Mouse (Mus musculus) spleen, adult 2 months (tissue): ENCODE results near the gene Kndc1. TPM values are rescaled to one million over a fixed set of nuclear protein-coding genes. Genes with fewer than 3 reads are reported as not detected.

Experiments used
- DNase-seq, 2 experiments: peaks; one replicate each; pipeline versions ENCODE4 v3.0.0 to v3.0.0-alpha.2; 2012 to 2021; ENCODE audit warnings: low spot score in 2 of 2, low read depth in 1 of 2
- H3K27ac ChIP-seq: fragments of 200-500 bp; 2 replicates; pipeline ENCODE4 v1.5.1; 2012; ENCODE audit warnings: low read length, inconsistent platforms; ENCODE audit not compliant: insufficient read depth
- H3K27me3 ChIP-seq: fragments of 200-500 bp; 2 replicates; pipeline ENCODE4 v1.6.1; 2012; ENCODE audit warnings: mild to moderate bottlenecking, moderate library complexity, low read length, inconsistent platforms; ENCODE audit not compliant: control insufficient read depth, insufficient read depth
- H3K36me3 ChIP-seq: fragments of 200-500 bp; 2 replicates; pipeline ENCODE4 v1.6.1; 2012; ENCODE audit warnings: mild to moderate bottlenecking, low read length, inconsistent platforms; ENCODE audit not compliant: control insufficient read depth, insufficient read depth
- H3K4me1 ChIP-seq: fragments of 200-500 bp; 2 replicates; pipeline ENCODE4 v1.6.1; 2011; ENCODE audit warnings: inconsistent platforms; ENCODE audit not compliant: control insufficient read depth, insufficient read depth, insufficient read length
- H3K4me3 ChIP-seq: fragments of 200-500 bp; 2 replicates; pipeline ENCODE4 v1.5.1; 2011; ENCODE audit warnings: mild to moderate bottlenecking, inconsistent platforms; ENCODE audit not compliant: insufficient read depth, insufficient read length; ENCODE audit errors: extremely low read depth
- CTCF ChIP-seq: fragments of 200-500 bp; IDR thresholded peaks from 2 replicates; pipeline ENCODE4 v1.5.1; 2011; ENCODE audit warnings: mild to moderate bottlenecking, inconsistent platforms; ENCODE audit not compliant: insufficient read depth, insufficient read length, insufficient replicate concordance; ENCODE audit errors: extremely low read depth
- POLR2A ChIP-seq: fragments of 200-500 bp; IDR thresholded peaks from 2 replicates; pipeline ENCODE4 v1.6.1; 2011; ENCODE audit warnings: low read depth, low read length, inconsistent platforms
- WGBS: fragments of 180-500 bp; shearing (Covaris S2); methylation state at CpG from one replicate; pipeline ENCODE4 v1.1.7; 2018; 5-methylcytosine and 5-hydroxymethylcytosine counted together
- polyA plus RNA-seq: library from polyadenylated mRNA; depleted of rRNA; stranded (reverse); fragments of >200 nt; gene quantifications from 2 replicates; pipeline ENCODE4 v1.2.3, GENCODE M21; 2012

Kndc1 gene
- polyA plus RNA-seq, 1 experiment: 0.16 TPM

DNA sequence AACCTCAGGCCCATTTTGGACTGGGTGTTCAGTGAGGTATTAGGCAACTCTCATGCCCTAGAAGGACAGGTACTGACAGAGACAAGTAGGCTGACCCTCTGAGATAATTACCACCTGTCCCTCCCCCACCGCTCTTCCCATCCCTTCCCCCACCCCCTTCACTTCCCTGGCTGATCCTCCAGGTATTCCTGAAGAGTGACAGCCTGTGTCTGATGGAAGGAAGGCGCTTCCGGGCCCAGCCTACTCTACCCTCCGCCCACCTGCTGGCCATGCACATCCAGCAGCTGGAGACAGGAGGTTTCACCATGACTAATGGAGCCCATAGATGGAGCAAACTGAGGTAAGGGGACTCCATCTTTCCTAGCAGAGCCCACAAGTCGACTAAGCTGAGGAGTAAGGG lies 43.3 kb downstream of the Kndc1 start:
- Histone ChIP-seq H3K4me3 (no peak overlapping the region), H3K36me3 (no peaks in the 10 kb centered on the region)
- WGBS: 64% methylated on average over 5 of the region's 5 CpGs

GRCm38 (mm10) chr7:139940476-139941209 lies 46.1 kb downstream of the Kndc1 start:
- 67% methylated on average over 16 of the region's 16 CpGs for WGBS
- H3K36me3 ChIP-seq: no peaks in the 10 kb centered on the region
- peaks cover 5% of the 10 kb centered on the region for H3K4me1 ChIP-seq
- no peak overlapping the region for H3K4me3 ChIP-seq
- H3K27me3 ChIP-seq: peaks cover 17% of the 10 kb centered on the region
- no peak overlapping the region for H3K27ac ChIP-seq
- DNase-seq: no peak
- TF ChIP-seq POLR2A (no peak), CTCF (no peak)

More for the DNA sequence above, 43.3 kb downstream of the Kndc1 start:
- no peak for TF ChIP-seq CTCF
- no peaks in the 10 kb centered on the region for H3K4me1 ChIP-seq
- no peak for DNase-seq
- no peak overlapping the region for H3K27ac ChIP-seq
- H3K27me3 ChIP-seq: 0 out of 2 replicates have a peak, but pooled peaks cover 2% of the 10 kb centered on the region

GRCm38 (mm10) chr7:139943674-139944281 lies 49.3 kb downstream of the Kndc1 start, which contains the start of gene Utf1:
Utf1 (plus strand) TSS chr7:139943789.
- peak in 1 of 2 experiments; percentile 13 for DNase-seq
- Histone ChIP-seq H3K27ac (no peak within 1 kb of the TSS), H3K4me1 (peaks cover 5% of the 10 kb centered on the region), H3K27me3 (peaks cover 17% of the 10 kb centered on the region), H3K4me3 (peak within 1 kb of the TSS; percentile 52; the same call in 1 of the 2 replicates), H3K36me3 (no peaks in the 10 kb centered on the region)
- WGBS: 2% methylated on average over 58 of the region's 59 CpGs
- TF ChIP-seq CTCF (no peak), POLR2A (no peak)

DNA sequence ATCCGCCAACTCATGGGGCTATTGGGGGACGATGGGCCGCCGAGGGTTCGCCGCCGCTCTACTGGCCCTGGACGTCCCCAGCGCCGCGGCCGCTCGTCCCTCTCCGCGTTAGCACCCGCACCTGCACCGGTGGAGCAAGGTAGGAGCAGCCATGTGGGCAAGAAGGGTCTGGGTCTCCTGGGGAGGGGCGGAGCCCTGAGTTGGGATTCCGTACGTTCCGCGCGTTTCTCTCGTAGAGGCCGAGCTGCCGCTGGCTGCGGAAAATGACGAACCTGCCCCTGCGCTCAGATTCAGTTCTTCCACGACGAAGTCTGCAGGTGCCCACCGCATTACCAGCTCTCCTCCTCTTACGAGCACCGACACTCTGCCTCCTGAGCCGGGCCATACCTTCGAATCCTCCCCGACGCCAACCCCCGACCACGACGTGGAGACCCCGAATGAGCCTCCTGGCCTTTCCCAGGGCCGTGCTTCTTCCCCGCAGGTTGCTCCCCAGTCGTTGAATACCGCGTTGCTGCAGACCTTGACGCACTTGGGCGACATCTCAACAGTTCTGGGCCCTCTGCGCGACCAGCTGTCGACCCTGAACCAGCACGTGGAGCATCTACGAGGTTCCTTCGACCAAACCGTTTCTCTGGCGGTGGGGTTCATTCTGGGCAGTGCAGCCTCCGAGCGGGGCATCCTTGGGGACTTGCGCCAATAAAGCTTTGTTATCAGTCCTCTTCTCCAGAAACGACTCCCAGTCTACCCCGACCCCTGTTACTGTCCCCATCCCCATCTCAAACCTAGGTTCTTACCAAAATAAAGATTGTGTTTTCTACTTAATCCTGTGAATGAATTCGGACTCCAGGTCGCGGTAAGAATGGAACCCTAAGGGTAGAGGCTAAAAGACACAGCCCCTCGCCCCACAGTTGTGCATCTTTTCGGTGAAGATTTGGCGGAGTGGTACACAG lies 50.1 kb downstream of the Kndc1 start:
- Histone ChIP-seq H3K27me3 (peaks cover 17% of the 10 kb centered on the region), H3K4me3 (peak overlapping the region; percentile 52; the same call in 1 of the 2 replicates), H3K36me3 (no peaks in the 10 kb centered on the region), H3K27ac (no peak overlapping the region), H3K4me1 (peaks cover 5% of the 10 kb centered on the region)
- no peak for TF ChIP-seq CTCF
- no peak for TF ChIP-seq POLR2A
- WGBS: 11% methylated on average over 68 of the region's 68 CpGs
- no peak for DNase-seq

- DNase-seq: no peak
- H3K36me3 ChIP-seq: no peaks in the 10 kb centered on the region
- H3K4me1 ChIP-seq: peaks cover 5% of the 10 kb centered on the region
- WGBS: 66% methylated on average over 5 of the region's 5 CpGs
- no peak overlapping the region for H3K4me3 ChIP-seq
- TF ChIP-seq CTCF: no peak
- no peak for TF ChIP-seq POLR2A
- H3K27me3 ChIP-seq: peaks cover 17% of the 10 kb centered on the region
- no peak overlapping the region for H3K27ac ChIP-seq
Measured at GRCm38 (mm10) chr7:139945516-139945915, 51.0 kb downstream of the Kndc1 start.

GRCm38 (mm10) chr7:139946032-139946431 lies 51.5 kb downstream of the Kndc1 start:
- Histone ChIP-seq H3K27ac (no peak overlapping the region), H3K4me1 (peaks cover 5% of the 10 kb centered on the region), H3K4me3 (no peak overlapping the region), H3K36me3 (no peaks in the 10 kb centered on the region), H3K27me3 (peaks cover 17% of the 10 kb centered on the region)
- no peak for DNase-seq
- TF ChIP-seq CTCF (no peak), POLR2A (no peak)
- WGBS: 79% methylated on average over 5 of the region's 5 CpGs
